Mouse (Mus musculus): ENCODE measurements around the gene Rgs4. TPM values are rescaled to one million over a fixed set of nuclear protein-coding genes. Genes with fewer than 3 reads are reported as not detected.

Gene Rgs4
- polyA plus RNA-seq, 1 experiment from 2014 or later = 104 TPM

- H3K27me3 ChIP-seq (replicated peaks; ENCODE audit: control insufficient read depth, insufficient read depth, low read length) = no peaks in the 10 kb centered on the region
- peak overlapping the region; percentile 70 for H3K27ac ChIP-seq (ENCODE audit: low read depth, low read length)
- WGBS = 31% methylated on average over 5 of the region's 5 CpGs
- peaks cover under 1% of the 10 kb centered on the region; the same call in 1 of the 2 replicates for H3K36me3 ChIP-seq (ENCODE audit: control insufficient read depth, insufficient read depth, low read length)
- H3K4me2 ChIP-seq (ENCODE audit: low read length) = peak overlapping the region; percentile 61
- ATAC-seq = 0 out of 2 replicates have a peak, but pooled peaks have one; percentile 34
- no peaks in the 10 kb centered on the region for H3K9me3 ChIP-seq (ENCODE audit: control insufficient read depth, low read length)
- H3K4me1 ChIP-seq (ENCODE audit: control insufficient read depth, insufficient read depth, low read depth, low read length) = peaks cover 12% of the 10 kb centered on the region
- no peak overlapping the region; the same call in 1 of the 2 replicates for H3K9ac ChIP-seq (ENCODE audit: low read depth, low read length)
- H3K4me3 ChIP-seq (ENCODE audit: low read length) = peak overlapping the region; percentile 8; the same call in 1 of the 2 replicates
Observed at GRCm38 (mm10) chr1:169748439-169748838, 997 bp upstream of the Rgs4 start.

DNA sequence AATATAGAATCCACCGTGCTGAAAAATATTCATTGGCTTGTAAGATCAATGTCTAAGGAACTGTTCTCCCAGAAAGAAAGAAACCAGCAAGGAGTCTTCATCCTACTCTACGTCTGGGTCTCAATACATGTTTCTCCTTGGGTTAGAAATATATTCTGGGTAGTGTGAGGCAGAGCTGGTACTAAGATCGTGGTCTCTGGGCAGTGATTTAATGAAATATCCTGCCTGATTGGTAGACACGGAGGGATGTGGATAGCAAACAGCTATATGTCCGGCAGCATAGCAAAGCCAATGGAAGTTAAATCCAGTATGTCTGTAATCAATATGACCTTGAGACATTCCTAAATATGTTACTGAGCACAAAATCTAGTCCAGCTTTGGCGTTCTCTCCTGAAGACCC lies 460 bp upstream of the Rgs4 start:
- 22% methylated on average over 6 of the region's 6 CpGs for WGBS
- Histone ChIP-seq H3K9me3 (ENCODE audit: control insufficient read depth, low read length) (no peaks in the 10 kb centered on the region), H3K4me1 (ENCODE audit: control insufficient read depth, insufficient read depth, low read depth, low read length) (peaks cover 12% of the 10 kb centered on the region)

GRCm38 (mm10) chr1:169741147-169741546 lies 6.3 kb downstream of the Rgs4 start:
- H3K27ac ChIP-seq (ENCODE audit: low read depth, low read length) = no peak overlapping the region
- ATAC-seq = no peak
- H3K4me1 ChIP-seq (ENCODE audit: control insufficient read depth, insufficient read depth, low read depth, low read length) = peaks cover 4% of the 10 kb centered on the region; the same call in 1 of the 2 replicates
- H3K36me3 ChIP-seq (ENCODE audit: control insufficient read depth, insufficient read depth, low read length) = peaks cover 3% of the 10 kb centered on the region; the same call in 1 of the 2 replicates
- no peak overlapping the region for H3K4me3 ChIP-seq (ENCODE audit: low read length)
- no peaks in the 10 kb centered on the region for H3K27me3 ChIP-seq (replicated peaks; ENCODE audit: control insufficient read depth, insufficient read depth, low read length)
- H3K9ac ChIP-seq (ENCODE audit: low read depth, low read length) = no peak overlapping the region
- no peaks in the 10 kb centered on the region for H3K9me3 ChIP-seq (ENCODE audit: control insufficient read depth, low read length)
- WGBS = 83% methylated on average over 5 of the region's 5 CpGs
- no peak overlapping the region for H3K4me2 ChIP-seq (ENCODE audit: low read length)

More for the DNA sequence above, 460 bp upstream of the Rgs4 start:
- Histone ChIP-seq H3K9ac (ENCODE audit: low read depth, low read length) (peak overlapping the region; percentile 2), H3K36me3 (ENCODE audit: control insufficient read depth, insufficient read depth, low read length) (peaks cover 3% of the 10 kb centered on the region; the same call in 1 of the 2 replicates), H3K27me3 (replicated peaks; ENCODE audit: control insufficient read depth, insufficient read depth, low read length) (no peaks in the 10 kb centered on the region), H3K27ac (ENCODE audit: low read depth, low read length) (peak overlapping the region; percentile 70), H3K4me2 (ENCODE audit: low read length) (peak overlapping the region; percentile 61), H3K4me3 (ENCODE audit: low read length) (peak overlapping the region; percentile 44)
- ATAC-seq = peak; percentile 67

DNA sequence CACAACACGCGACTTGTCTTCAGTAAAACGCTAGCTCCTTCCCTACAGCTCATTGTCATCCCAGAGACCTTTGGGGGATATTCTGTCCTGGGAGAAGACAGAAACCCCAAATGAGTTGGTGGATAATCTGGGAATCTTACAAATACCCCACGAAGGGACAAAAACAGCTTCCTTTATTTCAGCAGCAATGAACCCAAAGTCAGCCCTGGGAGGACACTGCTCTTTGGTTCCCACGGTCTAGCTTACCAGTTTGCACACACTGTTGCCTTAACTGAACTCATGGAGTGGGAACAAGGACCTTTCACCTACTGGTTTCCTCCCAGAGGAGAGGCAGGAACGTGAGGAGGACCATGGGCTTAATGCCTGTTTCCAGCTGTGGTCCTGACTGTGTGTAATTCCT lies 10.2 kb downstream of the Rgs4 start:
- H3K4me3 ChIP-seq (ENCODE audit: low read length) = no peak overlapping the region
- H3K4me2 ChIP-seq (ENCODE audit: low read length) = no peak overlapping the region
- H3K9me3 ChIP-seq (ENCODE audit: control insufficient read depth, low read length) = no peaks in the 10 kb centered on the region
- no peaks in the 10 kb centered on the region for H3K4me1 ChIP-seq (ENCODE audit: control insufficient read depth, insufficient read depth, low read depth, low read length)
- no peaks in the 10 kb centered on the region for H3K36me3 ChIP-seq (ENCODE audit: control insufficient read depth, insufficient read depth, low read length)
- H3K9ac ChIP-seq (ENCODE audit: low read depth, low read length) = no peak overlapping the region
- H3K27ac ChIP-seq (ENCODE audit: low read depth, low read length) = no peak overlapping the region
- no peak for ATAC-seq
- H3K27me3 ChIP-seq (replicated peaks; ENCODE audit: control insufficient read depth, insufficient read depth, low read length) = no peaks in the 10 kb centered on the region
- 87% methylated on average over 6 of the region's 6 CpGs for WGBS

- 82% methylated on average over 6 of the region's 6 CpGs for WGBS
- Histone ChIP-seq H3K36me3 (ENCODE audit: control insufficient read depth, insufficient read depth, low read length) (no peaks in the 10 kb centered on the region), H3K4me1 (ENCODE audit: control insufficient read depth, insufficient read depth, low read depth, low read length) (no peaks in the 10 kb centered on the region), H3K4me3 (ENCODE audit: low read length) (no peak overlapping the region), H3K9me3 (ENCODE audit: control insufficient read depth, low read length) (no peaks in the 10 kb centered on the region), H3K27ac (ENCODE audit: low read depth, low read length) (no peak overlapping the region), H3K9ac (ENCODE audit: low read depth, low read length) (no peak overlapping the region), H3K4me2 (ENCODE audit: low read length) (no peak overlapping the region), H3K27me3 (replicated peaks; ENCODE audit: control insufficient read depth, insufficient read depth, low read length) (no peaks in the 10 kb centered on the region)
- no peak for ATAC-seq
Observed at GRCm38 (mm10) chr1:169736139-169736538, 11.3 kb downstream of the Rgs4 start.

DNA sequence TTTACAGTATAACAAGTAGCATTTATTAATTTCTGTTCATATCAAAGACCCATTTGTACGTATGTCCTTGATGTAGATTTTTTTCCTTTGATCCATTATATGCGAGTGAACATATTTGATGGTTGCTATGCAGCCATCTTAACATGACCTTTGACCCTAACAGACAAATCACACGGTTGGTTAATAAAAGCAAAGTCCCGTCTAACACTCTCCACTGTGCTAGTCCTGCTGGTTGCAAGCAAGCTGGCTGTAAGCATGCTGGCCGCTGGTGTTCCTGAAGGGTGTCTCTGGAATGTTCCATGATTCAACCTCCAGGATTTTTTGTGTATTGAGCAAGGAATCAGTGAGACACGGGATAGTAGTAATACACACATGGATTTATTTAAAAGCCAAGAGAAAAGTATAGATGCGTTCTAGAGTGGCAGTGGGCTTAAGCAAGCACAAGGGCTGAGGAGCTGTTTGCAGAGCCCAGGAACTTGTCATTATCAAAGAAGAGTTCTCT lies 16.8 kb downstream of the Rgs4 start:
- Histone ChIP-seq H3K4me2 (ENCODE audit: low read length) (no peak overlapping the region), H3K27ac (ENCODE audit: low read depth, low read length) (no peak overlapping the region), H3K4me3 (ENCODE audit: low read length) (no peak overlapping the region), H3K4me1 (ENCODE audit: control insufficient read depth, insufficient read depth, low read depth, low read length) (no peaks in the 10 kb centered on the region), H3K27me3 (replicated peaks; ENCODE audit: control insufficient read depth, insufficient read depth, low read length) (no peaks in the 10 kb centered on the region), H3K36me3 (ENCODE audit: control insufficient read depth, insufficient read depth, low read length) (no peaks in the 10 kb centered on the region), H3K9me3 (ENCODE audit: control insufficient read depth, low read length) (no peaks in the 10 kb centered on the region), H3K9ac (ENCODE audit: low read depth, low read length) (no peak overlapping the region)
- no peak for ATAC-seq
- 45% methylated on average over 7 of the region's 7 CpGs for WGBS

- Histone ChIP-seq H3K4me2 (ENCODE audit: low read length) (no peak overlapping the region), H3K9me3 (ENCODE audit: control insufficient read depth, low read length) (no peaks in the 10 kb centered on the region), H3K9ac (ENCODE audit: low read depth, low read length) (no peak overlapping the region), H3K27me3 (replicated peaks; ENCODE audit: control insufficient read depth, insufficient read depth, low read length) (no peaks in the 10 kb centered on the region), H3K27ac (ENCODE audit: low read depth, low read length) (no peak overlapping the region), H3K4me3 (ENCODE audit: low read length) (no peak overlapping the region), H3K36me3 (ENCODE audit: control insufficient read depth, insufficient read depth, low read length) (no peaks in the 10 kb centered on the region), H3K4me1 (ENCODE audit: control insufficient read depth, insufficient read depth, low read depth, low read length) (no peaks in the 10 kb centered on the region)
- 74% methylated on average over 3 of the region's 3 CpGs for WGBS
- no peak for ATAC-seq
Observed at GRCm38 (mm10) chr1:169726319-169726718, 21.1 kb downstream of the Rgs4 start.

DNA sequence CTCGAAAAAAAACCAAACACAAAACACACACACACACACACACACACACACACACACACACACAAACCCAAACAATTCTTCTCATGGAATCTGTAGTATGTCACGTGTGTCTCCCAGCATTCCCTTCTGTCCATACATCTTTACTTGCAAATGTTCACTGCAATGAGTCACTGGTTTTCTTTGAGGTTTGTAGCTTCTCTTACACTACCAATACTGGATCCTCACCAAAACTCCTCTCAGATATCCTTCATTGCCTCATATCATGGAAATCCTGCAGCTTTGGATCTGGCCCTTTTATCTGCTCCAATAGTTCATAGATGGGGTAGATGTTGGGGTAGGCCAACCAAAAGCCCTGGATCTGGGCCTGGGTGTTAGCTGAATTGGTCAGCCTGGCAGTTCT lies 25.6 kb downstream of the Rgs4 start:
- Histone ChIP-seq H3K9ac (ENCODE audit: low read depth, low read length) (no peak overlapping the region), H3K4me2 (ENCODE audit: low read length) (no peak overlapping the region), H3K4me3 (ENCODE audit: low read length) (no peak overlapping the region), H3K27ac (ENCODE audit: low read depth, low read length) (no peak overlapping the region), H3K36me3 (ENCODE audit: control insufficient read depth, insufficient read depth, low read length) (no peaks in the 10 kb centered on the region), H3K4me1 (ENCODE audit: control insufficient read depth, insufficient read depth, low read depth, low read length) (no peaks in the 10 kb centered on the region), H3K27me3 (replicated peaks; ENCODE audit: control insufficient read depth, insufficient read depth, low read length) (no peaks in the 10 kb centered on the region), H3K9me3 (ENCODE audit: control insufficient read depth, low read length) (no peaks in the 10 kb centered on the region)
- no peak for ATAC-seq
- WGBS = 90% methylated on average over 1 of the region's 2 CpGs

GRCm38 (mm10) chr1:169704395-169705087 lies 42.9 kb downstream of the Rgs4 start:
- Histone ChIP-seq H3K9me3 (ENCODE audit: control insufficient read depth, low read length) (no peaks in the 10 kb centered on the region), H3K4me1 (ENCODE audit: control insufficient read depth, insufficient read depth, low read depth, low read length) (no peaks in the 10 kb centered on the region), H3K27ac (ENCODE audit: low read depth, low read length) (no peak overlapping the region), H3K27me3 (replicated peaks; ENCODE audit: control insufficient read depth, insufficient read depth, low read length) (no peaks in the 10 kb centered on the region), H3K36me3 (ENCODE audit: control insufficient read depth, insufficient read depth, low read length) (no peaks in the 10 kb centered on the region), H3K9ac (ENCODE audit: low read depth, low read length) (no peak overlapping the region), H3K4me2 (ENCODE audit: low read length) (no peak overlapping the region), H3K4me3 (ENCODE audit: low read length) (no peak overlapping the region)
- 90% methylated on average over 4 of the region's 4 CpGs for WGBS
- no peak for ATAC-seq
